Mouse (Mus musculus): ENCODE data around the gene Amdhd2.

Gene Amdhd2

DNA sequence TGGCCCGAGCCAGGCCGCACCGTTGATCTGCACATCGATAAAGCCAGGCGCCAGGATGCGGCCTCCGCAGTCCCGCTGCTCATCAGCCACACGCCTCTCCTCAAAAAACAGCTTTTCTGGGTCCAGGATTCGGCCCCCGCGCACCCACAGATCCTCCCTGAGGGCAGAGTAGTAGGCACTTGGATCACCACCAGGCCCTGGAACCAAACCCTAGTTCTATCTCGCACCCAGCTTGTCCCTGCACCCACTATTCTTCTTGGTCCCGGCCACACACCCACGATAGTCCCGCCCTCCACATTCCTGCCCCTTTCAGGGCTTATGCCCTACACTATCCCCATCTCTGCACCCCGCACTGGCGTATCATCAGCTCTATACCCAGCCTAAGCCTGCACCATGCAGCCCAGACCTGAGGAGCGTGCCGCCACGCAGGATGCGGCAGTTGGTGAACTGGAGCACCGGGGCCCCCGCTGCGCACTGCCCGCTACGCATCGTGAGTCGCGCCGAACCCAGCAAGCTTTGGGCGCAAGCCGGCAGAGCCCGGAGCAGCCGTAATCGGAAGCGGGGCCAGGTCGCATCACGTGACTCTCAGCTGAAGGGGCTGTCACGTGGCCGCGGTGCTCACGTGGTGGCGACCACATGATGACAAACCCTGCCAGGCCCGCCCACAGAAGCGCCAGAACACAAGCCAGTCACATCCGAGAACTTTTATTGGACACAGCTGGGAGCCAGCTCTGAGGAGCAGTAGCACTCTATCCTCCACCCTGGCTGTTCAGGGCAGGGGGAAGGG, at the start of gene Amdhd2:
Gene Amdhd2, minus strand, starts transcription at position 591 of the 787 bp plus-strand sequence.
- peak; percentile 95 to 99 for DNase-seq (ENCODE audit: low spot score in 2 of 2)

DNA sequence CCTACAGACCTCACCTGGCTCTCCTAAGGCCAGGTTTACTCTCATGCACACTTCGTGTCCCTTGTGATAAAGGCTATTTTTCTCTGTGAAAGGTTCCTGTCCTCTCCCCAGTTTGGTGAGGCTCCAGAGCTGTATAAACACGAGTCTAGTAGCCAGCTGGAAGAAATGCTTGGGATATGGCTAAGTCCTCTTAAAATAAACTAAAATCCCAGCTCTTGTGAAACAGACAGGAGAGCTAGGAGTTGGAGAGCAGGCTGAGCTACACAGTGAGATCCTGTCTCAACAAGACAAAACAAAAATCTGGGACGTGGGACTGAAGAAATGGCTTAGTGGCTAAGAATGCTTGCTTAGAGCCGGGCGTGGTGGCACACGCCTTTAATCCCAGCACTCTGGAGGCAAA, 49.6 kb upstream of the Amdhd2 start:
- DNase-seq (ENCODE audit: low spot score in 2 of 2) = no peak

DNA sequence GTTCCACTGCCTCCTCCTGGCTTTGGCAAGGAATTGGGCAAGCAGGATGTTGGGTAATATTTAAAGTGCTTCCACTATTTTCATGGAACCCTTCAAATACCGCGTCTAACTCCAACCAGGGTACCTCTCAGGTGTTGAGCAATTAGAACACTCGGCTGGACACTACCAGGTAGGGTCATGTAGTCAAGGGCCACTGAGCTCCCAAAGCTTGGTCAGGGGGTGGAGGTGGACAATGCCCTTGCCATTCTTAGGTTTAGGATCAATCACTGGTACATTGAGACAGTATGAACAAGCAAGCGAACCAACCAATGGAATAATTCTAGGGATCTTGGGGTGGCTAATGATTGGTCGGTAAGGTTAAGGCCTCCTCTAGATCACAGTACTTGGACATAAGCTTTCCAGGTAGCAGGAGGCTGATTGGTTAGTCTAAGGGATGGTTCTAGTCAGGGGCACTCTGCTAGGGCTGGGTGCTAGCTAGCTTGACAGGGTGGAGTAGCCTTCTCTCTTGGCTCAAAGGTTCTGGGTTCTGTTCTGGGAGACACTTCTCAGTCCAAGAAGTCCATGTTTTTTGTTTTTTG, 49.0 kb upstream of the Amdhd2 start:
- DNase-seq (ENCODE audit: low spot score in 2 of 2) = no peak

DNA sequence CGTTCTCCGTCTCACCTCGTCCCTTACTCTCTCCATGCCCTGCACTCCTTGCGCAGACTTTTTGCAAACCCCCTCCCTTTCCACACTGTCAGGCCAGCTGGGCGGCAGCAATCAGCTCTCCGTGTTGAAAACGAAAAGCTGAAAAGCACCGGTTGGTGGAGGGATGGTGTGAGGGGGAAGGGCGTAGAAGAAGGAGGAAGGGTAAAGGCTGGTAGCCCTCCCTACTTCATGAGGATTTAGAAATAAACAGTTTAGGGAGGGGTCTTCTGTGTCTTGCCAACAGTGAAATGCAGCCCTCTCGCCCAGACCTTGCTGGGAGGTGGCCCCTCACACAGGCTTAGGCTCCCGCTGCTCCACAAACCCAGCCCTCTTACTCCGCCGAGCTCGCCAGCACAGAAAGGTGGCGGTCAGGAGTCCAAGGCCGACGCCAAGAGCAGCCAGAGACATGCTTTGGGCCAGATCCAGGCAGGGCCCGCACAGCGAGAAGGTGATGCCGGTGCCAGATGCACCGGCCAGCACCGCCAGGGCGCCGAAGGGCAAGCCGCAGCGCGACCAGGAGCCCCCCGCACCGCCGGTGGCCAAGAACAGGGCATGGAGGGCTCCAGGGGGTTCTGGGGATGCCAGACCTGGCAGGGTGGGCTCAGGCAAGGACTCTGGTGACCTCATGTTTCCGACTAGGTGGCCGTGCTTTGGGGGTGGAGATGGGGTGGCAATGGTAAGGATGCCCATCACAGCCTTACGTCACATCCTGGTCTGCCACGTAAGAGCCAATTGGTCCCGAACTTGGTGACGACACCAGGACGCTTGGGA, 48.3 kb upstream of the Amdhd2 start:
- DNase-seq (ENCODE audit: low spot score in 2 of 2) = peak; percentile 54 to 61

DNA sequence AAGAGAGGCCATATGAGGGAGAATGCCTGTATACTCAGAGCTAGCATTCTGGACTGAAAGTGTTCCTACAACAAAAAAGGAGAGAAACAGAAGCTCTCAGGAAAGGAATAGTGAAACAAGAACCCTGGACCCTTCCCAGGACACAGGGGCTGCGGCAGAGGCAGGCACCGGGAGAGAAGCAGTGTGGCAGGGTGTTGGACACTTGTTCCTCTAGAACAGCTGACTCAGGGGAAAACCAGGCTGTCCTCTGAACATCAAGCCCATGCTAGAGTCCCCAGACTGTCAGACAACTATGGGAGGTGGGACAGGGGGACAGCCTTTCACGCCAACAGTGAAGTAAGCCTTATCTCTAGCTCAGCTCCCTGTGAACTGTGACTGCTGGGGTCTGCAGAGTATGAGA, 47.0 kb upstream of the Amdhd2 start:
- no peak for DNase-seq (ENCODE audit: low spot score in 2 of 2)

DNA sequence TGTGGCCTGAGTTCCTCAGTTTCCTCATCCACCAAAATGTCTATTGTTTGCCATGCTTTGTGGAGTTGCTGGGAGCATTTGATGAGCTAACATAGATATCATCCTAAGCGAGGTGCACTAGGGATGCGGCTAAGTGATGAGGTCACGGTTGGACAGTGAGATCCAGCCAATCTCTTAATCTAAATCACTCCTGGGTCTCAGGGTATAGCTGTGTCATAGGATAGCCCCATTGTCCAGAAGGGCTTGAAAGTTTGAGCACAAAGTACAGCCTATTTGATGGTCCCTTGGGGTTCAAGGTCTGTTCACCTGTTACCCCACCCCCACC, 46.3 kb upstream of the Amdhd2 start:
- no peak for DNase-seq (ENCODE audit: low spot score in 2 of 2)

DNA sequence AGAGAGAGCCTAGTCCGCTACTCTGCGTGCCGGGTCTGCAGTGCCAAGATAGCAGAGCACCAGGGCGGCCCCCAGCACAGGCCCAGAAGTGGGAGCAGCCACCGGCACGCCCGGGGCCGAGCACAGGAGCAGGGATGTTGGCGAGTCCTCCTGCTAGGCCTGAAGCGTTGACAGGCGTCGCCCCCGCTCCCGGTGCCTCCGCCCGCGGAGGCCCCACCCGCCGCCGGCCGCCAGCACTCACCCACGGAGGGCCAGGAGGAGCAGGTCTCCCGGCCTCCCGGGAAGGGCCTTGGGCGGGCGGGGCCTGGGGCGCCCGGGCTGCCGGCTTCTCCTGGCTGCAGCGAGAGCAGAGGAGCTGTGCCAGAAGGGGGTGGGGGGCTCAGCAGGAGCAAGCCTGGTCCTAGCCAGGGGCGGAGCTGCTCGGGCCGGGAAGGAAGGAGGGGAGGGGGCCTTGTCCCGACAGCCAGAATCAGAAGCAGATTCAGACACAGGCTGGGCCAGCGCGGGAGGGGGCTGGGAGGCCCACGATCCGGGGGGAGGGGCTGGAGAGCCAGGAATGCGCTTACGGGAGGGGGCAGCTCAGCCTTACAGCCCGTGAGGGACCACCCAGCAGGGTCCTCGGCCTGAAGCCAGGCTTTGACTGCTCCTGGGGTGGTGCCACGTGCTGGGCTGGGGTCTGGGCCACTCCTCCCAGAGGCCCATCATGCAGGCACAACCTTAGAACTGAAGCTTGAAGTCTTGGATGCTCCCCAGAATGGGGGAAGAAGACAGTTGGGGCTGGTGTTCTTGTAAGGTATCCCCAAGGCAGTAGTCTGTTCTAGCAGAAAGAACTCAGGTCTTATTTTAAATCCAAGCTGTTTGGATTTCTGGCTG, 45.7 kb upstream of the Amdhd2 start, which contains the start of gene Ntn3:
Gene Ntn3, minus strand, starts transcription at position 489 of the 873 bp plus-strand sequence.
- DNase-seq (ENCODE audit: low spot score in 2 of 2) = peak; percentile 70 to 78

DNA sequence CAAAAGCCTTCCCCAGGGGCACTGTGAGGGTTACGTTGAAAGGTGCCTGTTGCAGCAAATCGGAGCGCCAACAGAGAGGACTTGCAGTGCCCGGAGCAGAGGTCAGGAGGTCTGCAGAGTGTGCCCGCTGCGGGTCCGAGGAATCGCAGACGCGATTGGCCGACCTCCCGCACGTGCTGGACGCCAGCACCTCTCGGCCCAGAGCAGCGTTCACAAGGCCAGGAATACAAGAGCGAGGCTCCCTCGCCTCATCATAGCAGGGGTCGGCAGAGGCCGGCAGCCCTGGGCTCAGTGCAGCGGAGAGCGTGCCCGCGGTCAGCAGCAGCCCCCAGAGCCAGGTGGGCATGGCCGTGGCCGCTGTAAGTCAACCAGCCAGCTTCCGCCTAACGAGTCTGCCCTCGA, 45.1 kb upstream of the Amdhd2 start:
- DNase-seq (ENCODE audit: low spot score in 2 of 2) = no peak

DNA sequence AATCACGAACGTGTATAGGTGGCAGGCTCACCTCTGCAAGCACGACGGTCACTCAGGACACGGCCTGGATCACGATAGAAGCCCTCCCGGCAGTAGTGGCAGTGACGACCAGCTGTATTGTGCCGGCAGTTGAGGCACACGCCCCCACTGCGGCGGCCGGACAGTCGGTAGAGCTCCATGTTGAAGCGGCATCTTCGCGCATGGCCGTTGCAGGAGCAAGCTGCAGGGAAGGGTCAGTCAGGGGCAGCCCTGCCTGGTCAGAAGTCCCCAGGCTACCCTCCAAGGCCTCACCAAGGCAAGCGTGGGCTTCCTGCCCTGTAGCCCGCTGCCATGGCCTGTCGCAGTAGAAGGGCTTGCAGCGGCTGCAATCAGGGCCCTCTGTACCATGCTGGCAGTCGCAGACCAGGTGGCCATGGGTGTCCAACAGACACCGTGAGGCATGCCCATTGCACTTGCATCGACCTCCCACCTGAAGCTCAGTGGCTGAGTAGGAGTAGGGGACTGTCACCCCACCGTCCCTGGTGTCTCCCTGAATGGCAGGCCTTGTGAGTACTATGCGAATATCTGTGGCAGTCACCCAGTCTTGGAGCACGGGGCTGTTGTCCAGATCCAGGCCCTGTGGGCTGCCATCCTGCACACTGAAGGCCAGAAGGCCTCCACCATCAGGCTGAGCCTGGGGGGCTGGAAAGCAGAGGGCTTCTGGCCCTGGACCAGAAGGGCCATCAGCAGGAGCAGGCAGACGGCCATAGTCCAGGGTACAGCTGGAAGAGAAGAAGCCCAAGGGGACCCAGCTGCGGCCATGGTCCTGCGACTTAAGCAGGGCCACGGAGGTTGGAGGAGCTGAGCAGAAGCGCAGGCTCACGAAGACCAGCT, 44.4 kb upstream of the Amdhd2 start:
- DNase-seq (ENCODE audit: low spot score in 2 of 2) = peak in 1 of 2 experiments; percentile 56

DNA sequence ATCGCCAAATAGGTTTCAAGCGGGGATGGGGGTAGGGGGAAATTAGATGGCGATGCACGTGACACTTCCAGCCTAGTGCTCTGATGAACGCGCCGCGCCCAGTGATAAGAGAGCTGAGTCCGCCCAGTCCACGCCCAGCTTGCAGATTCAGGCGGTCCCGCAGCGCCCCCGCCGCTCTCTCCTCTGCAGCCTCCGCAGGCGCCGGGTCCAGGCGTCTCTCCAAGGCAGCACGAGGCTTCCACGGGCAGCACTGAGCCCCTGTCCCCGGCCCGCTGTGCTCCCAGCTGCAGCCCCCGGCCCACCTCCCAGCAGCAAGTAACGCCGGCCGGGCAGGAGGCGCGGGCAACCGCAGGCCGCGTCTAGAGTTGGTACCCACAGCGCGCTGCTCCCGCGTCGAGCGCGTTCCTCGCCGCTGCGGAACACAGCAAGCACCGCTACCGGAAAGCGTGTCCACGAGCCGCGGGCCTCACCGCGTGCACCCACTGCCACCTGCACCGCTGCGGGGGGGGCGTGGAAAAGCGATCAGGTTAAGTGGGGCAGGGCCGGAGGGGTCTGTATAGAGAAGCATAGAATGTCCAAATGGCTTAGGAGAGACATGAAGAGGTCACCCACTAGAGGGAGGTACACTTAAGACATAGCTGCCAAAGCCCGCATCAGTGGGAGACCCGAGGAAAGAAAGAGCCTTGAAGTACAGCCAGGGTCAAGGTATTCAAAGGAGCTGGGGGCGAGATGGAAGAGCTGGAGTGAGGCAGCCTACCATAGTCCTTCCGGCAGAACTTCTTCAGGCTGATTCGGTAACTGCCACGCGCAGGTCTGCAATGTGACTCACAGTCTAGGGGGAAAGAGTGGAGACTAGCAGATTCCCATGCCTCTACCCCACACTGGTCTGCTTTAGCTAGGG, 43.1 kb upstream of the Amdhd2 start:
- DNase-seq (ENCODE audit: low spot score in 2 of 2) = peak in 1 of 2 experiments; percentile 55

DNA sequence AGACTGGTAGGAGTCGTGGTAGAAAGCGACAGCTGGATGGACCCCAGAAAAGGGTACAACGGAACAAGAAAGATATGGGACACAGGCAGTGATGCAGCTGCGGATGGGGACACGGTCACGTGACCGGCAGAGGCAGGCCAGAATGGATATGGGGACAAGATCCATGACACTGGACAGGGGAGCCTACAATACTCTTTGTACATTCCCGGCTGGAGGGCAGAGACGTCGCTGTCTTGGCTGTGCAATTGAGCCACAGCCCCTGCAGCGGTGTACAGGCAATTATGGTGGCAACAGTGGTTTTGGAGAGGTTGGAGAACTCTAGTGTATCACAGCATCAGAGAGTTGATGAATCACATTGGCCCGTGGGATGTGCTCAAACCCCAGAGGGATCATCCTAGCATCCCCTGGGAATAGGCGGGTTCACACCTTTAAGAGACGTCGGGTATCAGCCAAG, 42.4 kb upstream of the Amdhd2 start:
- no peak for DNase-seq (ENCODE audit: low spot score in 2 of 2)

DNA sequence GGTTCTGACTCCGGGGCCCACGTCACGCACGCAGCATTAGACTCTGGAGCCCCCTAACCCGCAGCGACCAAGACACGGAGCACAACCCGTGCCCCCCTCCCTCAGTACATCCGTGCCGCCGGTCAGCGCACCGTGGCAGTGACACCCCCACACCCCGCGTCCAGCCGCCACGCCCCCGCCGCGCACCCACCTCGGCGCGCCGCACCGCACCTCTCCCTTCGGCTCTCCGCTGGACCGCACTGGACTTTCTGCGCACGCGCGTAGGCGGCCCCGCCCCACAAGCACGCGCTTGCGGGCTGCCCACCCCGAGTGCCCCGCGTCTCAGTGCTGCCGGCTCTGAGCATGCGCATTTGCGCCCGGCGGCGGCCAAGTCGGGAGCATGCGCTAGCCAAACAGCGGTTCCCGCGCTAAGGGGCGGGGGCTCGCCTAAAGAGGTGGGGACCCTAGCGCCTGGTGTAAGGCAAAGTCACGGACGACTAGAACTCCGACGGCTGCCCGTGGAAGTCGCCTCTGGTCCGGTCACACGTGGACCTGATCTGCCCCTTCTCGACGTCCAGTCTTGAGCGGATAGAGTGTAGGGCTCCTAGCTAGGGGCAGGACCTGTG, 41.8 kb upstream of the Amdhd2 start, which contains the start of gene Tbc1d24:
Gene Tbc1d24, minus strand, starts transcription at position 279 of the 605 bp plus-strand sequence.
- peak; percentile 89 to 92 for DNase-seq (ENCODE audit: low spot score in 2 of 2)

DNA sequence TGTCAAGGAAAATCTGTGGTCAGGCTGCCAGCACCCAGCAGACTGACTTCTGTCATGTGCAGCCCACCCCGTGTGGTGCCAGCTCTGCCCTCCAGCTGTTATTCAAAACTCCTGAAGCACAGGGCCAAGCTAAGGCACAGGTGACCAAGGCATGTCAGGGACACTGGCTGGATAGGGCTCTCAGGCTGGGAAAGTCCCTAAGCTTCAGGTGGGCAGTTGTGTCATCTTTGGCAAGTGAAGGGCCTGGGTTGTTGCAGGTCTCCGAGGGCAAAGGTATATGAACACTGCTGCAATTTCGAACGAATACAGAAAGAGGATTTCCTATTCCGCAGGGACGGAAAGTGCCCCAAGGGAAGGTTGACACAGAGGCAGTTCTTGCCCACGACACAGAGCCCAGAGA, 41.3 kb upstream of the Amdhd2 start:
- no peak for DNase-seq (ENCODE audit: low spot score in 2 of 2)

DNA sequence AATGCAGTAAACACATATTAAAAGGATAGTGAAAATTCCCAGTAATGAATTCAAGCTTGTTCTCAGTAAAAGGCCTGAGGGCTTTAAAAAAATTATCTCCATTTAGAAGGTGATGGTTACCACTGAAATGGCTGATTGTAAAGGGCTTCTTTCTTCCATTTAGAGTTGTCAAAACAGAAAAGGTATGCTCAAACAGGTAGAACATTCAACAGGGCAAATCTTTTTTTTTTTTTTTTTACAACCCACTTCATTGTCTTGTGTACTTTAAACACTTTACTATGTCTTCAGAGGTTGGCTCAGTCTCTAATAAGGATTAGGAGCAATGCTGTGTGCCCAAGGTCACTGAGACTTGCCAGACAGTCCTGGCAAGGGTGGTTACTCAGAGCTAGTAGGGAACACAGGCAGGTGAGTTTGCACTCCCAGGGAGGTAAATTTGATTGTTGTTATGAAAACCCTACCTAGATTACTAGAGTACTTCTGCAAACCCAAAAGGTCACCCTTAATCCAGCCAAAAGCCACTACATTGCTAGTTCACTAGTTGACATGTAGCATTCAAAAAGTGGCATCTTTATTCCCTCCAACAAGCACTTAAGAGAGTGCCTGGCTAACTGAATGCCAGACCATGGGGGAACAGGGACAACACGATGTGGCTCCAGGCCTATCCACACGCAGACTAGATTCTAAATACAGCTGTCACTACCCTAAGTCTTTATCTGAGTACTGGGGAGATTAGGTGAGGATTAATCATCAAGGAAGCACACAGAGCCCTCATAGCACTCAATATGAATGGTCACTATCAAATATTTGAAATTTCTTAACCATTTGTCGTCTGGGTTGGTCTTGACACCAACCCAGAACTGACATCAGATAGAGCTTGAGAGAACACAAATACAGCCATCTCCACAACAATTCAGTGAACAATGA, 40.3 kb upstream of the Amdhd2 start:
- DNase-seq (ENCODE audit: low spot score in 2 of 2) = no peak

DNA sequence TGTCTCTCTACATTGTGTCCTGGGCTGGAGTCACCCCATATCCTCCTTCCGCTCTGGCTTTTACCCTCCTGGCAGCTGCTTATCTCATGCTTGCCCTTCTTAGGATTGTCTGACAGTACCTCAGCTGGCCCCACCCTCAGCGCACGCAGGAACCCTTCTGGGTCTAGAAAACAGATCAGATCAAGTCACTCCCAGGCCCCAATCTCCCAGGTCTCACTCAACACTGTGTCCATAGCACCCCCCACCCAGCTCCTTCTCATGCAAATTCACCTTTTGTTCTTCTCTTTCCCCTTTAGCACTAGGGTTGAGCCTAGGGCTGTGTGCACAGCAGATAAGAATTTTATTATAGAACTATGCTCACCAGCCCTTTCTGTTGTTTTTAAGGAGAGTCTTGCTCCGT, 39.5 kb upstream of the Amdhd2 start:
- no peak for DNase-seq (ENCODE audit: low spot score in 2 of 2)

DNA sequence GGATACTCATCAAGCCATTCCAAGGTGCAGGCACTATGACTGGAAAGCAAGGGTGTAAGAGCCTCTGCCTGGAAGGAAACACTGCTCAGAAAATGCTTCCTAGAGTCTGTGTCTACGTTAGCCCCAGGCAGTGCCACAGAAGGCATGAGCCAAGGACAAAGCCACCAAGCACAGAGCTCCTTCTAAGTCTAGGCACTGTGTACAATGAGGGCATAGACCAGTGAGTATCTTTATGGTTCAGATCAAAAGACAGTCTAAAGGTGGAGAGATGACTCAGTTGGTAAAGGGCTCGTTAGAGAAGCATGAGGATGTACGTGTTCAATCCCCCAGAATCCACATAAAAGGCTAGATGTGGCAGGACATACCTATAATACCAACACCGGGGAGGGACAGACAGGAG, 37.5 kb upstream of the Amdhd2 start:
- DNase-seq (ENCODE audit: low spot score in 2 of 2) = no peak

DNA sequence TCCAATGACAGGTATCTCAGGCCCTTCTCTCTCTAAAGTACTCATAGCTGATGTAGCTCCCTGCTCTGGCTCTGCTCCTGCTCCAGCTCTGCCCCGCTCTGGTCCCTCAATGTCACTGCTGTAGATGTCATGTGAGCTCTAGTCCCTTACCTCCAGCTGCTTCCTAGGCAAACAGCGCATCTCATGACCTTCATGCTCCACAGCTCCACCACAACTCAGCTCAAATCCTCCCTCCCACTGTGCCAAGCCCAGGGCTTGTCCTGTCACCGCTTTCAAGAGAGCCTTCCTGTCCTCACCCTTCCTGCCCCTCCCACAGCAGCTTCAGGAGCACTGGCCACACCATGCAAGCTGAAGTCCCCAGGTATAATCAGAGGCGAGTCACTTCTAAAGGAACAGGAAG, 36.2 kb upstream of the Amdhd2 start:
- DNase-seq (ENCODE audit: low spot score in 2 of 2) = no peak

DNA sequence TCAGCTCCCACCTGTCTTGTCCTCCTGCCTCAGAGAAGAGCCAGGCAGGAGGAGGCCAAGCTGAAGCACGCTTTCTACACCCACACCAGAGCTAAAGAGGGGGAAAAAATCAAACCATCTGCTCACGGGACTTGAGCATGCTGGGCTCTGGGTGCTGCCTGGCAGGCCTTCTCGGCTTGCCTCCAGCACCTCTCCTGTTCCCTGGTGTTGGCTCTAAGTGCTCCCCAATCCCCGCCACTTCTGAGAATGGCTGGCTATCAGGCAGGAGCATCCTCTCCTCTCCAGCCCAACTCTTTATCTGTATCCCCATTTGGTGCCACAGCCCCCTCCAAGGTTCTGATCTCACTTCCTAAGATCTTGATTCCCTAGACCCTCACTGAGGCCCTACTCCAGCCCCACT, 35.7 kb upstream of the Amdhd2 start:
- DNase-seq (ENCODE audit: low spot score in 2 of 2) = no peak
